Mouse (Mus musculus) neutrophil, adult 5-6 weeks (primary cell): ENCODE measurements around the gene Ms4a10. TPM values are rescaled to one million over a fixed set of nuclear protein-coding genes. Genes with fewer than 3 reads are reported as not detected.

Experiments used
- ATAC-seq: fragments of 151-379, 151-347 bp; 2 replicates; pipeline ENCODE4 v1.8.0; 2017; ENCODE audit warnings: mild to moderate bottlenecking, moderate TSS enrichment; ENCODE audit not compliant: insufficient number of reproducible peaks, poor library complexity, low FRiP score, severe bottlenecking; ENCODE audit errors: extremely low read depth
- total RNA-seq: library from RNA; stranded (forward); fragments of 200-1000 nt; gene quantifications from 2 replicates; pipeline ENCODE4 v1.2.3, GENCODE M21; 2017

Ms4a10 gene
- total RNA-seq, 1 experiment from 2014 or later = not detected

- ATAC-seq = no peak
Measured at GRCm38 (mm10) chr19:10968578-10968977, 5.9 kb downstream of the Ms4a10 start.

GRCm38 (mm10) chr19:10965721-10966120 is 8.7 kb downstream of the Ms4a10 start:
- no peak for ATAC-seq

GRCm38 (mm10) chr19:10959978-10960346 is 14.5 kb downstream of the Ms4a10 start:
- ATAC-seq = no peak

- peak; percentile 86 for ATAC-seq
Measured at GRCm38 (mm10) chr19:10959085-10959977, 15.1 kb downstream of the Ms4a10 start.

GRCm38 (mm10) chr19:10952021-10952939 is 22.2 kb downstream of the Ms4a10 start:
- ATAC-seq = no peak

- ATAC-seq = no peak
Measured at GRCm38 (mm10) chr19:10949558-10949957, 24.9 kb downstream of the Ms4a10 start.

- ATAC-seq = peak; percentile 97
Measured at GRCm38 (mm10) chr19:10949112-10949511, 25.4 kb downstream of the Ms4a10 start, which contains the start of gene Ccdc86. Ccdc86 (minus strand) TSS chr19:10949266.

- no peak for ATAC-seq
Measured at GRCm38 (mm10) chr19:10948416-10948815, 26.1 kb downstream of the Ms4a10 start.

- ATAC-seq = no peak
Measured at GRCm38 (mm10) chr19:10947219-10947618, 27.3 kb downstream of the Ms4a10 start.

GRCm38 (mm10) chr19:10946506-10946905 is 28.0 kb downstream of the Ms4a10 start:
- ATAC-seq = no peak

GRCm38 (mm10) chr19:10943955-10944354 is 30.5 kb downstream of the Ms4a10 start:
- peak; percentile 42 for ATAC-seq

GRCm38 (mm10) chr19:10940801-10941457 is 33.5 kb downstream of the Ms4a10 start:
- ATAC-seq = no peak

- peak; percentile 57 for ATAC-seq
Measured at GRCm38 (mm10) chr19:10940097-10940800, 34.2 kb downstream of the Ms4a10 start.

GRCm38 (mm10) chr19:10938771-10939170 is 35.7 kb downstream of the Ms4a10 start:
- ATAC-seq = no peak

GRCm38 (mm10) chr19:10937110-10937563 is 37.3 kb downstream of the Ms4a10 start, which contains the start of gene Ptgdr2:
Ptgdr2 (plus strand) TSS chr19:10937160.
- no peak for ATAC-seq

GRCm38 (mm10) chr19:10936077-10936476 is 38.4 kb downstream of the Ms4a10 start:
- no peak for ATAC-seq

- no peak for ATAC-seq
Measured at GRCm38 (mm10) chr19:10935029-10935428, 39.4 kb downstream of the Ms4a10 start.

- ATAC-seq = no peak
Measured at GRCm38 (mm10) chr19:10930641-10931040, 43.8 kb downstream of the Ms4a10 start.
